9 mouse cellular contexts compared by ENCODE assay signal in genomic region chr9:66796739-66797138, GRCm38 (mm10). TPM values are rescaled to one million over a fixed set of nuclear protein-coding genes. Genes with fewer than 3 reads are reported as not detected.
DNase-seq lines count a peak whose midpoint lies in the region; ATAC-seq and TF ChIP-seq lines count a peak whose summit lies in the region.
"Had no signal": no experiment of that assay in that cellular context is flagged by ENCODE, and none has a peak within 500 bp of the region (broad histone marks: within the 10 kb centered on the region; RNA-seq: fewer than 3 reads in every experiment).

Gm10647 (plus strand) TSS chr9:66797039.

- TF ChIP-seq CTCF in lung, embryonic 14.5 days (IDR thresholded peaks at IDR 0.05; ENCODE audit: low read depth): no peak
- no peak for TF ChIP-seq CTCF in intestine, postnatal 0 days (IDR thresholded peaks at IDR 0.05; ENCODE audit: low read depth)

- ATAC-seq in lung, embryonic 14.5 days (ENCODE audit: insufficient read depth): no peak
- no peak for ATAC-seq in forebrain, embryonic 11.5 days (replicated peaks; ENCODE audit: low FRiP score)
- no peak for ATAC-seq in intestine, postnatal 0 days
- ATAC-seq in neural tube, embryonic 13.5 days (ENCODE audit: low read depth): no peak

- H3K9ac ChIP-seq in lung, embryonic 14.5 days: peak within 1 kb of the TSS; percentile 49
- peak within 1 kb of the TSS; percentile 25; the same call in 1 of the 2 replicates for H3K9ac ChIP-seq in forebrain, embryonic 11.5 days (ENCODE audit: low read length)
- no peak within 1 kb of the TSS for H3K9ac ChIP-seq in intestine, postnatal 0 days (ENCODE audit: low read depth, low read length)
- H3K9ac ChIP-seq in neural tube, embryonic 13.5 days: peak within 1 kb of the TSS; percentile 93

- peak within 1 kb of the TSS; percentile 87 for H3K27ac ChIP-seq in lung, embryonic 14.5 days (ENCODE audit: low read depth)
- H3K27ac ChIP-seq in forebrain, embryonic 11.5 days (ENCODE audit: low read depth, low read length): no peak within 1 kb of the TSS
- no peak within 1 kb of the TSS; the same call in 1 of the 2 replicates for H3K27ac ChIP-seq in intestine, postnatal 0 days (ENCODE audit: low read depth, low read length)
- H3K27ac ChIP-seq in neural tube, embryonic 13.5 days (replicated peaks): peak within 1 kb of the TSS; percentile 94

- no peaks in the 10 kb centered on the region for H3K36me3 ChIP-seq in lung, embryonic 14.5 days (ENCODE audit: insufficient read depth)
- no peaks in the 10 kb centered on the region for H3K36me3 ChIP-seq in forebrain, embryonic 11.5 days (ENCODE audit: control insufficient read depth, insufficient read depth, low read length)
- H3K36me3 ChIP-seq in intestine, postnatal 0 days (ENCODE audit: control insufficient read depth, insufficient read depth): no peaks in the 10 kb centered on the region
- H3K36me3 ChIP-seq in neural tube, embryonic 13.5 days: no peaks in the 10 kb centered on the region

- 74% methylated on average over 5 of the region's 5 CpGs for WGBS in lung, embryonic 14.5 days
- WGBS in forebrain, embryonic 11.5 days: 82% methylated on average over 5 of the region's 5 CpGs
- WGBS in intestine, postnatal 0 days: 82% methylated on average over 5 of the region's 5 CpGs
- 78% methylated on average over 5 of the region's 5 CpGs for WGBS in neural tube, embryonic 13.5 days

- H3K4me3 ChIP-seq in lung, embryonic 14.5 days (ENCODE audit: low read depth, low read length): peak within 1 kb of the TSS; percentile 55
- peak within 1 kb of the TSS; percentile 66 for H3K4me3 ChIP-seq in forebrain, embryonic 11.5 days (ENCODE audit: low read depth, low read length)
- peak within 1 kb of the TSS; percentile 72 for H3K4me3 ChIP-seq in intestine, postnatal 0 days (ENCODE audit: low read depth, low read length)
- peak within 1 kb of the TSS; percentile 75 for H3K4me3 ChIP-seq in neural tube, embryonic 13.5 days

- H3K4me1 ChIP-seq in lung, embryonic 14.5 days (ENCODE audit: insufficient read depth): 0 out of 2 replicates have a peak, but pooled peaks cover 3% of the 10 kb centered on the region
- peaks cover 5% of the 10 kb centered on the region; the same call in 1 of the 2 replicates for H3K4me1 ChIP-seq in forebrain, embryonic 11.5 days (replicated peaks; ENCODE audit: control insufficient read depth, insufficient read depth, low read length)
- peaks cover 4% of the 10 kb centered on the region; the same call in 1 of the 2 replicates for H3K4me1 ChIP-seq in intestine, postnatal 0 days (replicated peaks; ENCODE audit: control insufficient read depth, insufficient read depth, low read length)
- peaks cover 21% of the 10 kb centered on the region for H3K4me1 ChIP-seq in neural tube, embryonic 13.5 days (replicated peaks)

- no peaks in the 10 kb centered on the region for H3K27me3 ChIP-seq in lung, embryonic 14.5 days (ENCODE audit: insufficient read depth, low read length)
- H3K27me3 ChIP-seq in forebrain, embryonic 11.5 days (ENCODE audit: control insufficient read depth, insufficient read depth, low read length): no peaks in the 10 kb centered on the region
- H3K27me3 ChIP-seq in intestine, postnatal 0 days (replicated peaks; ENCODE audit: control insufficient read depth, insufficient read depth, low read length): no peaks in the 10 kb centered on the region; the same call in 1 of the 2 replicates
- no peaks in the 10 kb centered on the region for H3K27me3 ChIP-seq in neural tube, embryonic 13.5 days

- no peaks in the 10 kb centered on the region for H3K9me3 ChIP-seq in lung, embryonic 14.5 days (ENCODE audit: low read depth, low read length)
- H3K9me3 ChIP-seq in forebrain, embryonic 11.5 days (ENCODE audit: control insufficient read depth, low read length): no peaks in the 10 kb centered on the region
- no peaks in the 10 kb centered on the region for H3K9me3 ChIP-seq in intestine, postnatal 0 days (ENCODE audit: control insufficient read depth)
- no peaks in the 10 kb centered on the region for H3K9me3 ChIP-seq in neural tube, embryonic 13.5 days

- no peak for DNase-seq in lung, embryonic 14.5 days
- no peak for DNase-seq in lung, postnatal 25 days (ENCODE audit: low spot score)
- no peak for DNase-seq in forebrain, embryonic 11.5 days (ENCODE audit: low spot score)
- no peak for DNase-seq in frontal cortex, postnatal 14 days (ENCODE audit: low spot score in 2 of 2)
- no peak for DNase-seq in adipocyte (ENCODE audit: low spot score)
- DNase-seq in layer of hippocampus, adult 8-10 months (ENCODE audit: low spot score in 2 of 2): no peak

- peak within 1 kb of the TSS; percentile 83 for H3K4me2 ChIP-seq in lung, embryonic 14.5 days
- H3K4me2 ChIP-seq in forebrain, embryonic 11.5 days (ENCODE audit: low read depth, low read length, severe bottlenecking): peak within 1 kb of the TSS; percentile 82
- peak within 1 kb of the TSS; percentile 96 for H3K4me2 ChIP-seq in intestine, postnatal 0 days (replicated peaks; ENCODE audit: low read depth)
- peak within 1 kb of the TSS; percentile 82 for H3K4me2 ChIP-seq in neural tube, embryonic 13.5 days

RNA-seq across cellular contexts. Expression of gene Gm10647, which starts in this region (rescaled TPM):
- polyA plus RNA-seq in lung, embryonic 14.5 days (2014; fragmentation: Nextera tagmentation; extraction: Ambion mirVana): 0.46 and 0.49 TPM in 2 replicates
- 0.21 and 0.25 TPM in 2 replicates for polyA plus RNA-seq in forebrain, embryonic 11.5 days (2014; fragmentation: Nextera tagmentation; extraction: Ambion mirVana)
- polyA plus RNA-seq in intestine, postnatal 0 days (2015; fragmentation: Nextera tagmentation; extraction: Ambion mirVana): 0.05 and 0.18 TPM in 2 replicates
- 0.29 and 0.70 TPM in 2 replicates for polyA plus RNA-seq in neural tube, embryonic 13.5 days (2015; fragmentation: Nextera tagmentation; extraction: Ambion mirVana)
- total RNA-seq in layer of hippocampus, adult 8-10 months (2022): under 1 TPM; 0.18 to 0.60 (median 0.45) TPM
- total RNA-seq: hematopoietic stem cell, adult 5-6 weeks had no signal

Comparison
In these comparisons a context has a peak if more than half of its experiments do, and no peak if none do; other contexts are left out.
1. H3K27ac ChIP-seq: peak in lung, embryonic 14.5 days (single experiment) and neural tube, embryonic 13.5 days (single experiment); none in forebrain, embryonic 11.5 days (single experiment) and intestine, postnatal 0 days (single experiment).
2. Peak in every context shown above with its lines, with median percentiles within 50 percentile points of each other: H3K4me2 ChIP-seq and H3K4me3 ChIP-seq.